Mouse (Mus musculus): Measurements from ENCODE around the gene Dgka. TPM values are rescaled to one million over a fixed set of nuclear protein-coding genes. Genes with fewer than 3 reads are reported as not detected.

Gene Dgka
- polyA plus RNA-seq, 1 experiment from 2014 or later, result 6.3 TPM

GRCm38 (mm10) chr10:128747646-128748251 lies 3.1 kb upstream of the Dgka start, which contains the start of gene Pym1:
Pym1 (plus strand) TSS chr10:128747889.
- H3K27ac ChIP-seq (replicated peaks), result peak within 1 kb of the TSS; percentile 94
- H3K4me1 ChIP-seq, result peaks cover 51% of the 10 kb centered on the region
- no peaks in the 10 kb centered on the region for H3K9me3 ChIP-seq
- WGBS, result under 1% methylated on average over 36 of the region's 36 CpGs
- peaks cover 14% of the 10 kb centered on the region for H3K36me3 ChIP-seq (replicated peaks)
- H3K27me3 ChIP-seq (replicated peaks; ENCODE audit: low read depth, poor library complexity, severe bottlenecking), result peaks cover 38% of the 10 kb centered on the region
- H3K4me3 ChIP-seq, result peak within 1 kb of the TSS; percentile 74
- peak; percentile 82 for DNase-seq (ENCODE audit: low spot score)

DNA sequence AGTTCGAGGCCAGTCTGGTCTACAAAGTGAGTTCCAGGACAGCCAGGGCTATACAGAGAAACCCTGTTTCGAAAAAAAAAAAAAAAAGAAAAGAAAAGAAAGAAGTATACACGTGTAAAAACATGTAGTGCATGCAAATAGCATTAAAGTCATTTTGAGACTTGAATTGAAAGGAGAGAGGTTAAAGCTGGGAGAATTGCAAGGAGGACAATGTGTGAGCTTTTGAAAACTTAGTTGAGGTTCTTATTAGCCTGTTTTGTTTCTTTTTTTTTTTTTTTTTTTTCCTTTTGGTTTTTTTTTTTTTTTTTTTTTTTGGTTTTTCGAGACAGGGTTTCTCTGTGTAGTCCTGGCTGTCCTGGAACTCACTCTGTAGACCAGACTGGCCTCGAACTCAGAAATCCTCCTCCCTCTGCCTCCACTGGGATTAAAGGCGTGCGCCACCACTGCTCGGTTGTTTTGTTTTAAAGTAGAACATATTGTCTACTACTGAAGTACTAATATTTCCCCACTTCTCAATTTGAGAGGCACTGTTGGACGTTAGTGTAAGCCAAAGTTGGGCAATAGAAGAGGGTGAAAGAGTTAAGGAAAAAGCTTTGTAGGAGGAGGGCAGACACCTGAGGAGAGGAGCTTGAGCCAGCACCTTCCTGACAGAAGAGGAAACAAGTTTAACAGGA lies 2.5 kb upstream of the Dgka start:
- no peaks in the 10 kb centered on the region for H3K9me3 ChIP-seq
- DNase-seq (ENCODE audit: low spot score), result no peak
- peak overlapping the region; percentile 74 for H3K4me3 ChIP-seq
- peak overlapping the region; percentile 94 for H3K27ac ChIP-seq (replicated peaks)
- H3K4me1 ChIP-seq, result peaks cover 53% of the 10 kb centered on the region
- WGBS, result 31% methylated on average over 9 of the region's 9 CpGs
- peaks cover 7% of the 10 kb centered on the region; the same call in 1 of the 2 replicates for H3K36me3 ChIP-seq (replicated peaks)
- peaks cover 44% of the 10 kb centered on the region for H3K27me3 ChIP-seq (replicated peaks; ENCODE audit: low read depth, poor library complexity, severe bottlenecking)

DNA sequence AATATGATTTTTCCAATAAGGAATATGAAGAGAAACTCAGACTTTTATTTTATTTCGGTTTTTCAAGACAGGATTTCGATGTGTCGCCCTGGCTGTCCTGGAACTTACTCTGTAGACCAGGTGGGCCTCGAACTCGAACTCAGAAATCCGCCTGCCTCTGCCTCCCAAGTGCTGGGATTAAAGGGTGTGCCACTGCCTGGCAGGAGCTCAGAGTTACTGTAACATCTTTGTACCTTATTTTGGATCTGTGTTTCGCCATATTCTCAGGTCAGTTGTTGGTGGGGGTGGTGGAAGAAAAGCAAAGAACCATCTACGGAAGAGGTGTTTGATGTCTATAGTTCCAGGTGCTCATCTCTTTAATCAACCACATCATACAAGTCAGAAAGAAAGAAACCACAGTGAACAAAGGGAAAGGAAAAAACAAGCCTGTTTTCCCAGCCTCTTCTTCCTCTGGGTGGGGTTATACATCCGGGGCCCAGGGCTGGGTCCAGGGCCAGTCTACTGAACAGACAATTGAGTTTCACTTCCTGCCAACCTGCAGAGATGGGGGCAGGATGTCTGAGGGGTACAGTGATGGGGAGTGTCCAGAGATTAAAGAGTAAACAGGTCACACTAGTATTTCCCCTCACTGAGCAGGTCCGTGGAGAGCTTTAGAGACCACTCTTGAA lies 1.4 kb upstream of the Dgka start:
- WGBS, result 92% methylated on average over 10 of the region's 10 CpGs
- Histone ChIP-seq H3K4me3 (no peak overlapping the region), H3K36me3 (replicated peaks) (0 out of 2 replicates have a peak, but pooled peaks cover 4% of the 10 kb centered on the region), H3K4me1 (peaks cover 53% of the 10 kb centered on the region), H3K27ac (replicated peaks) (no peak overlapping the region), H3K9me3 (no peaks in the 10 kb centered on the region), H3K27me3 (replicated peaks; ENCODE audit: low read depth, poor library complexity, severe bottlenecking) (peaks cover 54% of the 10 kb centered on the region)
- DNase-seq (ENCODE audit: low spot score), result no peak

GRCm38 (mm10) chr10:128744211-128744610 lies 444 bp downstream of the Dgka start:
- Histone ChIP-seq H3K9me3 (no peaks in the 10 kb centered on the region), H3K4me1 (peaks cover 40% of the 10 kb centered on the region), H3K36me3 (replicated peaks) (no peaks in the 10 kb centered on the region), H3K27ac (replicated peaks) (peak overlapping the region; percentile 81), H3K27me3 (replicated peaks; ENCODE audit: low read depth, poor library complexity, severe bottlenecking) (peaks cover 58% of the 10 kb centered on the region), H3K4me3 (peak overlapping the region; percentile 77)
- WGBS, result 12% methylated on average over 8 of the region's 8 CpGs
- no peak for DNase-seq (ENCODE audit: low spot score)

- DNase-seq (ENCODE audit: low spot score), result peak; percentile 79
- peaks cover 36% of the 10 kb centered on the region for H3K4me1 ChIP-seq
- WGBS, result 1% methylated on average over 37 of the region's 37 CpGs
- no peaks in the 10 kb centered on the region for H3K36me3 ChIP-seq (replicated peaks)
- H3K4me3 ChIP-seq, result peak overlapping the region; percentile 77
- H3K27me3 ChIP-seq (replicated peaks; ENCODE audit: low read depth, poor library complexity, severe bottlenecking), result peaks cover 58% of the 10 kb centered on the region
- H3K9me3 ChIP-seq, result no peaks in the 10 kb centered on the region
- peak overlapping the region; percentile 81 for H3K27ac ChIP-seq (replicated peaks)
Measured at GRCm38 (mm10) chr10:128743791-128744191, 864 bp downstream of the Dgka start.

- Histone ChIP-seq H3K27ac (replicated peaks) (no peak overlapping the region), H3K27me3 (replicated peaks; ENCODE audit: low read depth, poor library complexity, severe bottlenecking) (peaks cover 58% of the 10 kb centered on the region), H3K4me3 (peak overlapping the region; percentile 77), H3K9me3 (no peaks in the 10 kb centered on the region), H3K36me3 (replicated peaks) (no peaks in the 10 kb centered on the region), H3K4me1 (peaks cover 36% of the 10 kb centered on the region)
- no peak for DNase-seq (ENCODE audit: low spot score)
- WGBS, result 8% methylated on average over 7 of the region's 7 CpGs
Measured at GRCm38 (mm10) chr10:128743235-128743634, 1.4 kb downstream of the Dgka start.

- WGBS, result 45% methylated on average over 4 of the region's 4 CpGs
- DNase-seq (ENCODE audit: low spot score), result peak; percentile 13
- Histone ChIP-seq H3K27me3 (replicated peaks; ENCODE audit: low read depth, poor library complexity, severe bottlenecking) (peaks cover 58% of the 10 kb centered on the region), H3K4me3 (peak overlapping the region; percentile 77), H3K36me3 (replicated peaks) (no peaks in the 10 kb centered on the region), H3K9me3 (no peaks in the 10 kb centered on the region), H3K4me1 (peaks cover 36% of the 10 kb centered on the region), H3K27ac (replicated peaks) (no peak overlapping the region)
Measured at GRCm38 (mm10) chr10:128742616-128743015, 2.0 kb downstream of the Dgka start.

- no peak for DNase-seq (ENCODE audit: low spot score)
- Histone ChIP-seq H3K27me3 (replicated peaks; ENCODE audit: low read depth, poor library complexity, severe bottlenecking) (peaks cover 49% of the 10 kb centered on the region), H3K4me3 (no peak overlapping the region), H3K9me3 (no peaks in the 10 kb centered on the region), H3K36me3 (replicated peaks) (no peaks in the 10 kb centered on the region), H3K27ac (replicated peaks) (no peak overlapping the region), H3K4me1 (peaks cover 38% of the 10 kb centered on the region)
- 58% methylated on average over 2 of the region's 2 CpGs for WGBS
Measured at GRCm38 (mm10) chr10:128740296-128740695, 4.4 kb downstream of the Dgka start.

DNA sequence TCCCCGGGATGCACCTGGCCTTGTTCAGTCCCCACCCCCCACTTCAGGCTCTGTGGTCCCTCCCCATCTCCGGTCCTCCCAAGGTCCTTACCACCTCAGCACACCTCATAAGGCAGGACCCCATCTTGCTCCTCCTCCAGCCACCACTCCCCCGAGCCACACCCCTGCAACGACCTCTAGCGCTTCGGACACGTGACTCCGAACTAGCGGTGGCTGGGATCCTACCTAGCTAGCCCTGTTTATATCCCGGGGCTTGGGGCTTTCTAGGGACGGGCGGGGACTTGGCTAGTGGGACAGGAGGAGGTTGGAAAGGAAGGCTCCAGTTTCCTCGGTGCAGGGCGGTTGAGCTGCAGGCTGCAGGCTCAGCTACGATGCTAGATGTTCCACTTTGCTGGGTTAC lies 7.2 kb downstream of the Dgka start:
- peak overlapping the region; percentile 49 for H3K4me3 ChIP-seq

DNA sequence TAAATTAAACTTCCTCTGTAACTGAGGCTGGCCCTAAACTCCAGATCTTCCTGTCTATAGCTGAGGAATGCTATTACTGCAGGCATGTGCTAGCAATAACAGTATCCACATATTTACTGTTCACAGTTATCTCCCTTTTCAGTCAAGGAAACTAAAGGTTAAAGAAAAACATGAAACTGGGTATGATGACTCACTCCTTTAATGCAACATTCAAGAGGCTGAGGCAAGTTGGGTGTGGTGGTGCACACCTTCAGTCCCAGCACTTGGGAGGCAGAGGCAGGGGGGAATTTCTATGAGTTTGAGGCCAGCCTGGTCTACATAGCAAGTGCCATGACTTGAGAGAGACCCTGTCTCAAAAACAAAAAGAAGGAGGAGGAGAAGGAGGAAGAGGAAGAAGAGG lies 12.7 kb downstream of the Dgka start:
- no peak for DNase-seq (ENCODE audit: low spot score)
- no peak overlapping the region for H3K4me3 ChIP-seq
- H3K4me1 ChIP-seq, result peaks cover 2% of the 10 kb centered on the region
- 0 out of 2 replicates have a peak, but pooled peaks cover 4% of the 10 kb centered on the region for H3K27me3 ChIP-seq (replicated peaks; ENCODE audit: low read depth, poor library complexity, severe bottlenecking)
- H3K9me3 ChIP-seq, result 0 out of 2 replicates have a peak, but pooled peaks cover 5% of the 10 kb centered on the region
- no peak overlapping the region for H3K27ac ChIP-seq (replicated peaks)
- peaks cover 7% of the 10 kb centered on the region for H3K36me3 ChIP-seq (replicated peaks)

More for the DNA sequence above, 7.2 kb downstream of the Dgka start:
- WGBS, result 2% methylated on average over 15 of the region's 15 CpGs
- peaks cover 7% of the 10 kb centered on the region for H3K36me3 ChIP-seq (replicated peaks)
- 0 out of 2 replicates have a peak, but pooled peaks cover 5% of the 10 kb centered on the region for H3K9me3 ChIP-seq
- H3K4me1 ChIP-seq, result peaks cover 11% of the 10 kb centered on the region
- peaks cover 22% of the 10 kb centered on the region for H3K27me3 ChIP-seq (replicated peaks; ENCODE audit: low read depth, poor library complexity, severe bottlenecking)
- peak; percentile 53 for DNase-seq (ENCODE audit: low spot score)
- H3K27ac ChIP-seq (replicated peaks), result no peak overlapping the region; the same call in 1 of the 2 replicates

GRCm38 (mm10) chr10:128731002-128731433 lies 13.6 kb downstream of the Dgka start:
- WGBS, result 24% methylated on average over 10 of the region's 10 CpGs
- Histone ChIP-seq H3K36me3 (replicated peaks) (peaks cover 7% of the 10 kb centered on the region), H3K9me3 (0 out of 2 replicates have a peak, but pooled peaks cover 5% of the 10 kb centered on the region), H3K27me3 (replicated peaks; ENCODE audit: low read depth, poor library complexity, severe bottlenecking) (no peaks in the 10 kb centered on the region), H3K4me1 (no peaks in the 10 kb centered on the region), H3K27ac (replicated peaks) (no peak overlapping the region), H3K4me3 (no peak overlapping the region)
- peak; percentile 75 for DNase-seq (ENCODE audit: low spot score)

DNA sequence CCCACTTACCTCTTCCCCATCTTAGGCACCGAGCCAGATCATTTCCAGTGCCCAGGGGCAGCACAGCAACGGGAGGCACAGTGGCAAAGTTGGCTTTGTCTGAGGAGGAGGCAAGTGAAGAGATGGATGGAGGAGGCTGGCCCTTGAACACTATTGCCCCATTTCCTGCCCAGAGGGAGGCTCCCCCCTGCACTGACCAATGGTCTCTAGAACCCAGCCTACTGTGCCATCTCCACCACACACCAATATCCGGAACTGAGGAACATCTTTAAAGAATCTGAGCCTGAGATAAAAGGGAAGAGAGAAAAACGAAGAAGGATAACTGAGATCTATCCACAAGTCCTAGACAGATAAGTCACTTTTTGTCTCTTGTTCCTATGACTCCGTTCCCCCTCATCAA lies 16.6 kb downstream of the Dgka start:
- Histone ChIP-seq H3K36me3 (replicated peaks) (peaks cover 3% of the 10 kb centered on the region), H3K9me3 (0 out of 2 replicates have a peak, but pooled peaks cover 3% of the 10 kb centered on the region), H3K4me1 (no peaks in the 10 kb centered on the region), H3K27me3 (replicated peaks; ENCODE audit: low read depth, poor library complexity, severe bottlenecking) (no peaks in the 10 kb centered on the region), H3K27ac (replicated peaks) (no peak overlapping the region), H3K4me3 (no peak overlapping the region)
- 86% methylated on average over 5 of the region's 5 CpGs for WGBS
- no peak for DNase-seq (ENCODE audit: low spot score)
